Mouse (Mus musculus): ENCODE data around the gene Hk1. TPM values are rescaled to one million over a fixed set of nuclear protein-coding genes. Genes with fewer than 3 reads are reported as not detected.
A peak's percentile ranks its signal among the peaks of the same experiment; 100 is the strongest.

Gene Hk1
- polyA plus RNA-seq, 1 experiment from 2014 or later: 19.9 TPM

DNA sequence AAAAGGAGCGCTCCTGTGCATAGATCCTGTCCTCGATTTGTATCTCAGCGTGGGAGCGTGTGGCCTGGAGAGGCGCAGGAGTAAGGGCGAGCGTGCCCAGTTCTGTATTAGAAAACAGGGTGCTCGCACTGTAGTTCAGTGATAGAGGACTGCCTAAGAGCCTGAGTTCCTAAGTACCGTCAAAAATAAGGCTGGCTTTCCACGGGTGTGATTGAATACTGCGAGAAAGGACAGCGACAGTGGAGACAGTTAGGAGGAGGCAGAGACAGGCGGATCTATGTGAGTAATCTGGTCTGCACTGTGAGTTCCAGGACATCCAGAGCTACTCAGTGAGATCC lies 148.3 kb downstream of the Hk1 start:
- peak overlapping the region; percentile 92 for H3K4me2 ChIP-seq (ENCODE audit: low read depth, low read length)
- H3K9ac ChIP-seq (replicated peaks; ENCODE audit: low read length): 0 out of 2 replicates have a peak overlapping the region, but pooled peaks have one; percentile 4
- H3K4me3 ChIP-seq (ENCODE audit: low read depth, low read length): peak overlapping the region; percentile 64
- ATAC-seq (replicated peaks; ENCODE audit: insufficient number of reproducible peaks, low FRiP score, low TSS enrichment, low read depth) (no peak; the same call in 1 of the 2 replicates), DNase-seq (ENCODE audit: low spot score) (no peak)
- WGBS: 3% methylated on average over 13 of the region's 13 CpGs
- H3K27ac ChIP-seq (replicated peaks; ENCODE audit: low read depth, low read length): no peak overlapping the region
- no peaks in the 10 kb centered on the region for H3K9me3 ChIP-seq (replicated peaks; ENCODE audit: control insufficient read depth, low read length)
- no peaks in the 10 kb centered on the region; the same call in 1 of the 2 replicates for H3K27me3 ChIP-seq (ENCODE audit: control insufficient read depth, insufficient read depth, low read length)
- no peaks in the 10 kb centered on the region for H3K36me3 ChIP-seq (replicated peaks; ENCODE audit: control insufficient read depth, insufficient read depth, low read depth, low read length)
- H3K4me1 ChIP-seq (ENCODE audit: control insufficient read depth, insufficient read depth, low read length): no peaks in the 10 kb centered on the region

- H3K9me3 ChIP-seq (replicated peaks; ENCODE audit: control insufficient read depth, low read length): no peaks in the 10 kb centered on the region
- H3K4me2 ChIP-seq (ENCODE audit: low read depth, low read length): peak within 1 kb of the TSS; percentile 92
- no peaks in the 10 kb centered on the region for H3K36me3 ChIP-seq (replicated peaks; ENCODE audit: control insufficient read depth, insufficient read depth, low read depth, low read length)
- WGBS: under 1% methylated on average over 58 of the region's 59 CpGs
- H3K27me3 ChIP-seq (ENCODE audit: control insufficient read depth, insufficient read depth, low read length): no peaks in the 10 kb centered on the region; the same call in 1 of the 2 replicates
- peak; percentile 96 for DNase-seq (ENCODE audit: low spot score)
- peak within 1 kb of the TSS; percentile 64 for H3K4me3 ChIP-seq (ENCODE audit: low read depth, low read length)
- peak within 1 kb of the TSS; percentile 56 for H3K9ac ChIP-seq (replicated peaks; ENCODE audit: low read length)
- no peaks in the 10 kb centered on the region for H3K4me1 ChIP-seq (ENCODE audit: control insufficient read depth, insufficient read depth, low read length)
- H3K27ac ChIP-seq (replicated peaks; ENCODE audit: low read depth, low read length): no peak within 1 kb of the TSS
- peak; percentile 92 for ATAC-seq (replicated peaks; ENCODE audit: insufficient number of reproducible peaks, low FRiP score, low TSS enrichment, low read depth)
These were observed 148.9 kb downstream of the Hk1 start, which contains the start of gene Tspan15 for GRCm38 (mm10) chr10:62230708-62231394. TSS of gene Tspan15 (minus strand) at chr10:62231251.

DNA sequence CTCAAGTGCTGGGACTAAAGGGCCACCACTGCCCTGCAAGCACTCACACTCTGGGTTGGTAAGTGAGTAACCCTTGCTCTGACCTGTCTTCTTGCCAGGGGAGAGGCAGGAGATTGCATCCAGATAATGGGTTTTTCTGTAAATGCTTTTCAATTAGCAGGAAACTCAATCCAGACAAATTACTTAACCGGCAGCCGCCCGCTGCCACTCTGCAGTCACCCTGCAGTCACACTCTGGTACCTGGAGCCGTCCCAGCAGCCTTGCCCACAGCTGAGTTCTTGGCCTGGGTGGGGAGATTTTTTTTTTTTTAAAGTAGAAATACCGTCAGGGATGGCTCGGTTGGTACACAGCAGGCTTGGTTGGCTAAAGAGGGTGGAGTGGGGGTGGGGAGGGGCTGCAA lies 151.6 kb downstream of the Hk1 start:
- WGBS: 31% methylated on average over 6 of the region's 6 CpGs
- H3K4me3 ChIP-seq (ENCODE audit: low read depth, low read length): no peak overlapping the region
- no peak overlapping the region for H3K4me2 ChIP-seq (ENCODE audit: low read depth, low read length)
- no peak overlapping the region for H3K9ac ChIP-seq (replicated peaks; ENCODE audit: low read length)
- DNase-seq (ENCODE audit: low spot score) (no peak), ATAC-seq (replicated peaks; ENCODE audit: insufficient number of reproducible peaks, low FRiP score, low TSS enrichment, low read depth) (no peak)
- no peaks in the 10 kb centered on the region for H3K36me3 ChIP-seq (replicated peaks; ENCODE audit: control insufficient read depth, insufficient read depth, low read depth, low read length)
- H3K4me1 ChIP-seq (ENCODE audit: control insufficient read depth, insufficient read depth, low read length): no peaks in the 10 kb centered on the region
- no peak overlapping the region for H3K27ac ChIP-seq (replicated peaks; ENCODE audit: low read depth, low read length)
- no peaks in the 10 kb centered on the region; the same call in 1 of the 2 replicates for H3K27me3 ChIP-seq (ENCODE audit: control insufficient read depth, insufficient read depth, low read length)
- no peaks in the 10 kb centered on the region for H3K9me3 ChIP-seq (replicated peaks; ENCODE audit: control insufficient read depth, low read length)

GRCm38 (mm10) chr10:62225839-62226238 lies 153.9 kb downstream of the Hk1 start:
- Histone ChIP-seq H3K4me3 (ENCODE audit: low read depth, low read length) (no peak overlapping the region), H3K4me1 (ENCODE audit: control insufficient read depth, insufficient read depth, low read length) (no peaks in the 10 kb centered on the region), H3K9ac (replicated peaks; ENCODE audit: low read length) (no peak overlapping the region), H3K4me2 (ENCODE audit: low read depth, low read length) (no peak overlapping the region), H3K27ac (replicated peaks; ENCODE audit: low read depth, low read length) (no peak overlapping the region), H3K36me3 (replicated peaks; ENCODE audit: control insufficient read depth, insufficient read depth, low read depth, low read length) (no peaks in the 10 kb centered on the region), H3K9me3 (replicated peaks; ENCODE audit: control insufficient read depth, low read length) (no peaks in the 10 kb centered on the region), H3K27me3 (ENCODE audit: control insufficient read depth, insufficient read depth, low read length) (no peaks in the 10 kb centered on the region; the same call in 1 of the 2 replicates)
- DNase-seq (ENCODE audit: low spot score): peak; percentile 51
- ATAC-seq (replicated peaks; ENCODE audit: insufficient number of reproducible peaks, low FRiP score, low TSS enrichment, low read depth): no peak
- 54% methylated on average over 7 of the region's 7 CpGs for WGBS

DNA sequence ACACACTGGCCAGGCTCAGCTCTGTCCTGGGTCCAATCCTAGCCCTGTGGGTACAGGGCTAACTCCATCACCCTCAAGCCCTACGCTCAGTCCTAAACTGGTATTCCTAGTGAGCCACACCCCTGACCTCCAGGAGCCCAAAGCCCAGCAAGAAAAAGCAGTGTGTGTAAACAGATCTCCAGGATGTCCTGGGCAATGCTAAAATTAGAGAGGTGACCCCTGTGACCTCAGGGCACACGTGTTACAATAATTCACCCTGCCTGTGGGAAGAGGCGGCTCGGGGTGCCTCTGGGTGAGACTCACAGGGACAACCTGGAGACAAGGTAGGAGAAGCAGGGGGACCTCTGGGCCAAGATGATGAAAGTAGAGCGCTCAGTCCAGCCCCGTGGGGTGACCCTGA lies 155.5 kb downstream of the Hk1 start:
- Histone ChIP-seq H3K9me3 (replicated peaks; ENCODE audit: control insufficient read depth, low read length) (no peaks in the 10 kb centered on the region), H3K27ac (replicated peaks; ENCODE audit: low read depth, low read length) (no peak overlapping the region), H3K4me1 (ENCODE audit: control insufficient read depth, insufficient read depth, low read length) (no peaks in the 10 kb centered on the region), H3K4me2 (ENCODE audit: low read depth, low read length) (no peak overlapping the region), H3K36me3 (replicated peaks; ENCODE audit: control insufficient read depth, insufficient read depth, low read depth, low read length) (no peaks in the 10 kb centered on the region), H3K9ac (replicated peaks; ENCODE audit: low read length) (no peak overlapping the region), H3K4me3 (ENCODE audit: low read depth, low read length) (no peak overlapping the region), H3K27me3 (ENCODE audit: control insufficient read depth, insufficient read depth, low read length) (no peaks in the 10 kb centered on the region; the same call in 1 of the 2 replicates)
- ATAC-seq (replicated peaks; ENCODE audit: insufficient number of reproducible peaks, low FRiP score, low TSS enrichment, low read depth) (no peak), DNase-seq (ENCODE audit: low spot score) (no peak)
- WGBS: 50% methylated on average over 6 of the region's 6 CpGs

DNA sequence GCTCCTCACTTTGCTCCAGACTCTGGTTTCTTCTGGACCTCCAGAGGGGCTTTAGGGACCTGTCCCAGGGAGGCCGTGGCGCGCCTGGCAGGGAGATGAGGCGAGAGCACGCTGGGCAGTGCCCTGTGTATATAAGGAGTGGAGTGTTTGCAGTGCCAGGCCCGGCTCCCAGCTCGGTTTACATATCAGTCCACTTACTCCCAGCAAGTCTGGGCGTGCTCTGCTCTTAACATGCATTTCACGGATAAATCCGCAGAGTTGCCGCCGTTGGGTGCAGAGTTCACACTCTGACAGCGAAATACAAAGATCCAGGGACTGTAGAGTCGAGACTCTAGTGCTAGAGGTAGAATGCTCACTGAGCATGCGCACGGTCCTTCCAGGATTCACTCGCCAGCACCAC lies 156.9 kb downstream of the Hk1 start:
- Histone ChIP-seq H3K9me3 (replicated peaks; ENCODE audit: control insufficient read depth, low read length) (no peaks in the 10 kb centered on the region), H3K27me3 (ENCODE audit: control insufficient read depth, insufficient read depth, low read length) (no peaks in the 10 kb centered on the region), H3K4me2 (ENCODE audit: low read depth, low read length) (no peak overlapping the region), H3K36me3 (replicated peaks; ENCODE audit: control insufficient read depth, insufficient read depth, low read depth, low read length) (no peaks in the 10 kb centered on the region), H3K27ac (replicated peaks; ENCODE audit: low read depth, low read length) (no peak overlapping the region), H3K9ac (replicated peaks; ENCODE audit: low read length) (no peak overlapping the region), H3K4me3 (ENCODE audit: low read depth, low read length) (no peak overlapping the region), H3K4me1 (ENCODE audit: control insufficient read depth, insufficient read depth, low read length) (no peaks in the 10 kb centered on the region)
- DNase-seq (ENCODE audit: low spot score): peak; percentile 7
- ATAC-seq (replicated peaks; ENCODE audit: insufficient number of reproducible peaks, low FRiP score, low TSS enrichment, low read depth): no peak
- 76% methylated on average over 17 of the region's 17 CpGs for WGBS

GRCm38 (mm10) chr10:62221647-62222046 lies 158.1 kb downstream of the Hk1 start:
- Histone ChIP-seq H3K27me3 (ENCODE audit: control insufficient read depth, insufficient read depth, low read length) (no peaks in the 10 kb centered on the region), H3K9ac (replicated peaks; ENCODE audit: low read length) (no peak overlapping the region), H3K4me1 (ENCODE audit: control insufficient read depth, insufficient read depth, low read length) (no peaks in the 10 kb centered on the region), H3K36me3 (replicated peaks; ENCODE audit: control insufficient read depth, insufficient read depth, low read depth, low read length) (no peaks in the 10 kb centered on the region), H3K9me3 (replicated peaks; ENCODE audit: control insufficient read depth, low read length) (no peaks in the 10 kb centered on the region), H3K4me3 (ENCODE audit: low read depth, low read length) (no peak overlapping the region), H3K27ac (replicated peaks; ENCODE audit: low read depth, low read length) (no peak overlapping the region), H3K4me2 (ENCODE audit: low read depth, low read length) (no peak overlapping the region)
- no peak for ATAC-seq (replicated peaks; ENCODE audit: insufficient number of reproducible peaks, low FRiP score, low TSS enrichment, low read depth)
- no peak for DNase-seq (ENCODE audit: low spot score)
- WGBS: 87% methylated on average over 2 of the region's 2 CpGs

GRCm38 (mm10) chr10:62220732-62221514 lies 158.8 kb downstream of the Hk1 start:
- no peak overlapping the region for H3K9ac ChIP-seq (replicated peaks; ENCODE audit: low read length)
- no peak for DNase-seq (ENCODE audit: low spot score)
- no peaks in the 10 kb centered on the region for H3K36me3 ChIP-seq (replicated peaks; ENCODE audit: control insufficient read depth, insufficient read depth, low read depth, low read length)
- WGBS: 79% methylated on average over 8 of the region's 8 CpGs
- H3K27ac ChIP-seq (replicated peaks; ENCODE audit: low read depth, low read length): no peak overlapping the region
- H3K4me1 ChIP-seq (ENCODE audit: control insufficient read depth, insufficient read depth, low read length): no peaks in the 10 kb centered on the region
- no peak overlapping the region for H3K4me3 ChIP-seq (ENCODE audit: low read depth, low read length)
- no peak for ATAC-seq (replicated peaks; ENCODE audit: insufficient number of reproducible peaks, low FRiP score, low TSS enrichment, low read depth)
- H3K9me3 ChIP-seq (replicated peaks; ENCODE audit: control insufficient read depth, low read length): no peaks in the 10 kb centered on the region
- no peaks in the 10 kb centered on the region for H3K27me3 ChIP-seq (ENCODE audit: control insufficient read depth, insufficient read depth, low read length)
- no peak overlapping the region for H3K4me2 ChIP-seq (ENCODE audit: low read depth, low read length)
